Mouse (Mus musculus) cerebellum, postnatal 4 days (tissue): ENCODE measurements at regions not wholly inside any gene's neighbourhood (a gene's known extent, or its start where the extent isn't known, plus 50 kb on each side); places are given as distances from the start of the nearest gene placed in this dataset.
A peak's percentile ranks its signal among the peaks of the same experiment; 100 is the strongest.
"Not testable (repeated sequence)": the region's sequence is repeated elsewhere in the genome, so short reads cannot be mapped to it uniquely, and the experiment has no call there.

Experiments
- DNase-seq, 2 experiments: peaks; one replicate each; pipeline ENCODE4 v3.0.0; 2022; ENCODE audit warnings: low spot score in 2 of 2, mixed read lengths in 1 of 2

GRCm38 (mm10) chr1:29737062-29737461 is 957.0 kb upstream of the Gm597 start:
- not testable (repeated sequence) for DNase-seq

- DNase-seq: peak in 1 of 2 experiments; percentile 39
These were observed 951.9 kb upstream of the Gm597 start for GRCm38 (mm10) chr1:29731930-29732329.
